Mouse (Mus musculus): ENCODE data around the gene Gns.

- TF ChIP-seq POLR2A (IDR thresholded peaks at IDR 0.05; ENCODE audit: borderline replicate concordance, extremely low read depth, insufficient read depth, insufficient read length, poor library complexity, severe bottlenecking) (no peak), CTCF (IDR thresholded peaks at IDR 0.05; ENCODE audit: borderline replicate concordance, extremely low read depth, insufficient read depth, insufficient read length) (no peak)
These were observed 56.1 kb downstream of the Gns start for GRCm38 (mm10) chr10:121421023-121421422.

Data from brain, embryonic 14.5 days (tissue).